Mouse (Mus musculus) myocyte (in vitro differentiated cells): ENCODE data around the gene Smim13. TPM values are rescaled to one million over a fixed set of nuclear protein-coding genes. Genes with fewer than 3 reads are reported as not detected.

ENCODE experiments used
- H3K27me3 ChIP-seq: one replicate; pipeline ENCODE4 v1.6.1; 2011; ENCODE audit not compliant: control insufficient read depth, insufficient read depth, insufficient read length
- H3K36me3 ChIP-seq: one replicate; pipeline ENCODE4 v1.6.1; 2011; ENCODE audit not compliant: control insufficient read depth, insufficient read depth
- H3K4me2 ChIP-seq: one replicate; pipeline ENCODE4 v1.6.1; 2011; ENCODE audit warnings: low read depth, control low read depth
- H3K4me3 ChIP-seq: one replicate; pipeline ENCODE4 v1.5.1; 2011; ENCODE audit warnings: mild to moderate bottlenecking, control low read depth, moderate library complexity
- H3K79me2 ChIP-seq: one replicate; pipeline ENCODE4 v1.6.1; 2011; ENCODE audit not compliant: control insufficient read depth, insufficient read depth
- H3ac ChIP-seq: one replicate; pipeline ENCODE4 v1.6.1; 2011; ENCODE audit not compliant: control insufficient read depth, insufficient read length
- CEBPB ChIP-seq: IDR thresholded peaks from 2 replicates; pipeline ENCODE4 v1.6.1; 2011; ENCODE audit warnings: mild to moderate bottlenecking, moderate library complexity; ENCODE audit not compliant: poor library complexity, insufficient read depth, severe bottlenecking
- E2F4 ChIP-seq: IDR thresholded peaks from one replicate; pipeline ENCODE4 v1.6.1; 2011; ENCODE audit warnings: mild to moderate bottlenecking, control low read depth, moderate library complexity; ENCODE audit not compliant: insufficient read depth
- MAX ChIP-seq: IDR thresholded peaks from one replicate; pipeline ENCODE4 v1.6.1; 2011; ENCODE audit warnings: low read depth, mild to moderate bottlenecking, control low read depth
- MYOD1 ChIP-seq, 3 experiments: IDR thresholded peaks; one replicate each; pipeline ENCODE4 v1.6.1; 2011; ENCODE audit warnings: control low read depth in 2 of 3, low read depth in 2 of 3, mild to moderate bottlenecking in 2 of 3, moderate library complexity in 1 of 3; ENCODE audit not compliant: insufficient read length in 2 of 3, control insufficient read depth in 1 of 3
- MYOG ChIP-seq, 3 experiments: IDR thresholded peaks; one replicate each; pipeline ENCODE4 v1.6.1; 2011; ENCODE audit warnings: control low read depth in 2 of 3, low read depth in 2 of 3, mild to moderate bottlenecking in 2 of 3; ENCODE audit not compliant: insufficient read length in 2 of 3, control insufficient read depth in 1 of 3, insufficient read depth in 1 of 3
- POLR2A ChIP-seq: IDR thresholded peaks from one replicate; pipeline ENCODE4 v1.6.1; 2011; ENCODE audit warnings: low read depth, mild to moderate bottlenecking, control low read depth, moderate library complexity; ENCODE audit not compliant: insufficient read length
- POLR2AphosphoS2 ChIP-seq: IDR thresholded peaks from one replicate; pipeline ENCODE4 v1.6.1; 2011; ENCODE audit warnings: low read depth, control low read depth; ENCODE audit not compliant: insufficient read length
- REST ChIP-seq: IDR thresholded peaks from one replicate; pipeline ENCODE4 v1.6.1; 2011; ENCODE audit warnings: mild to moderate bottlenecking, control low read depth, moderate library complexity; ENCODE audit not compliant: insufficient read depth, insufficient read length
- SRF ChIP-seq: IDR thresholded peaks from one replicate; pipeline ENCODE4 v1.6.1; 2011; ENCODE audit warnings: low read depth; ENCODE audit not compliant: control insufficient read depth, insufficient read length
- TCF12 ChIP-seq: IDR thresholded peaks from one replicate; pipeline ENCODE4 v1.6.1; 2011; ENCODE audit warnings: mild to moderate bottlenecking, control low read depth; ENCODE audit not compliant: poor library complexity, insufficient read depth, severe bottlenecking
- TCF3 ChIP-seq: IDR thresholded peaks from one replicate; pipeline ENCODE4 v1.6.1; 2011; ENCODE audit warnings: low read depth, control low read depth; ENCODE audit not compliant: insufficient read length
- USF1 ChIP-seq: IDR thresholded peaks from one replicate; pipeline ENCODE4 v1.6.1; 2011; ENCODE audit warnings: low read depth, mild to moderate bottlenecking, control low read depth, moderate library complexity
- polyA plus RNA-seq: library from polyadenylated mRNA; unstranded; fragments of >200 nt; fragmentation: generic; extraction: Trizol; gene quantifications from one replicate; pipeline ENCODE4 v1.2.1, GENCODE M21; 2012; ENCODE audit warnings: missing spikeins

The Smim13 gene
- polyA plus RNA-seq, 1 experiment = 11.1 TPM

DNA sequence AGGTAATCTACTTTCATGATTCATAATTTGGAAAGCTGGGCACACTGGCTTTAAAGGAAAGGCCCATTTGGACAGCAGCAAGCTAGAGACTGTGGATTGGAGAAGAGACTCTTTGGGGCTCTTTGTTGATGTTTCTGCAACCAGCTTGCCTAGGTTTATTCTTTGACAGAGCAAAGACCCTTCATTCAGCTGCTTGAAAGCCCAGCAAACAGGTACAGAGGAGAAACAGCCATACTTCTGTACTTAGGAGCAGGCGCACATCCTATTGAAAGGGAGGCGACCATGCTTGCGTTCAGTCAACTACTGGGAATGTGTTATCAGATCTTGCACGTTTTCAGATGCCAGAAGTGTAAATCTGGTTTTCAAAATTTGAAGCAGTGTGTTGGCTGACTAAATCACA, 75.0 kb downstream of the Smim13 start:
- TF ChIP-seq POLR2A (no peak), MAX (no peak), MYOG (IDR thresholded peaks at IDR 0.05; ENCODE audit: control insufficient read depth in 1 of 3, insufficient read depth in 1 of 3, insufficient read length in 2 of 3, low read depth in 2 of 3) (no peak), TCF3 (no peak), SRF (no peak), USF1 (no peak), TCF12 (no peak), CEBPB (no peak)
- no peak overlapping the region for H3ac ChIP-seq
- H3K4me2 ChIP-seq = no peak overlapping the region

GRCm38 (mm10) chr13:41325346-41325745, 75.7 kb downstream of the Smim13 start:
- Histone ChIP-seq H3K4me2 (no peak overlapping the region), H3K4me3 (no peak overlapping the region), H3K79me2 (peaks cover 67% of the 10 kb centered on the region), H3K27me3 (no peaks in the 10 kb centered on the region), H3ac (no peak overlapping the region), H3K36me3 (peaks cover 4% of the 10 kb centered on the region)
- TF ChIP-seq SRF (no peak), POLR2AphosphoS2 (no peak), CEBPB (no peak), E2F4 (no peak), REST (no peak), POLR2A (no peak), MYOD1 (IDR thresholded peaks at IDR 0.05; ENCODE audit: control insufficient read depth in 1 of 3, insufficient read length in 2 of 3, low read depth in 2 of 3) (no peak), TCF12 (no peak), MYOG (IDR thresholded peaks at IDR 0.05; ENCODE audit: control insufficient read depth in 1 of 3, insufficient read depth in 1 of 3, insufficient read length in 2 of 3, low read depth in 2 of 3) (no peak)

More for the DNA sequence above, 75.0 kb downstream of the Smim13 start:
- Histone ChIP-seq H3K36me3 (peaks cover under 1% of the 10 kb centered on the region), H3K79me2 (peaks cover 67% of the 10 kb centered on the region), H3K27me3 (no peaks in the 10 kb centered on the region), H3K4me3 (no peak overlapping the region)

- no peak for TF ChIP-seq USF1
- H3ac ChIP-seq = no peak overlapping the region
- no peak overlapping the region for H3K4me2 ChIP-seq
- H3K4me3 ChIP-seq = no peak overlapping the region
- H3K36me3 ChIP-seq = peaks cover 4% of the 10 kb centered on the region
- H3K27me3 ChIP-seq = no peaks in the 10 kb centered on the region
- peaks cover 66% of the 10 kb centered on the region for H3K79me2 ChIP-seq
Measured at GRCm38 (mm10) chr13:41326134-41326533, 76.5 kb downstream of the Smim13 start.

Other genes with a start within 250 kb of the Smim13 start
- 66.3 TPM for gene Pak1ip1, start 248.8 kb upstream of the Smim13 start, polyA plus RNA-seq
- gene Tmem14c, start 233.6 kb upstream of the Smim13 start, polyA plus RNA-seq = 201 TPM
- 0.01 TPM for gene Mak, start 170.1 kb upstream of the Smim13 start, polyA plus RNA-seq
- not detected for gene Gcm2, start 138.8 kb upstream of the Smim13 start, polyA plus RNA-seq
- not detected for gene Sycp2l, start 135.5 kb upstream of the Smim13 start, polyA plus RNA-seq
- not detected for gene Elovl2, start 29.4 kb upstream of the Smim13 start, polyA plus RNA-seq
- not detected for gene Gm17364, start 24.1 kb downstream of the Smim13 start, polyA plus RNA-seq
- gene Nedd9, start 237.5 kb downstream of the Smim13 start, polyA plus RNA-seq = 11.6 TPM